Mouse (Mus musculus): ENCODE data around the gene Frmpd4. TPM values are rescaled to one million over a fixed set of nuclear protein-coding genes. Genes with fewer than 3 reads are reported as not detected.

The Frmpd4 gene
- polyA plus RNA-seq (2014; fragmentation: Illumina TruSeq; extraction: RNeasy Lipid Tissue Mini Kit (QIAGEN cat#74804); ENCODE audit: low read depth, low replicate concordance), result not detected

GRCm38 (mm10) chrX:168577131-168577530, at the start of gene Frmpd4:
TSS of gene Frmpd4 (minus strand) at chrX:168577231.

Other genes starting within 250 kb of the Frmpd4 start
- 43.4 TPM for gene Msl3, start 96.7 kb upstream of the Frmpd4 start, polyA plus RNA-seq (2014; fragmentation: Illumina TruSeq; extraction: RNeasy Lipid Tissue Mini Kit (QIAGEN cat#74804); ENCODE audit: low read depth, low replicate concordance)
- gene Arhgap6, start 217.9 kb upstream of the Frmpd4 start, polyA plus RNA-seq (2014; fragmentation: Illumina TruSeq; extraction: RNeasy Lipid Tissue Mini Kit (QIAGEN cat#74804); ENCODE audit: low read depth, low replicate concordance), result 8.9 TPM